Mouse (Mus musculus): Measurements from ENCODE around the gene Xirp2. TPM values are rescaled to one million over a fixed set of nuclear protein-coding genes. Genes with fewer than 3 reads are reported as not detected.

Xirp2 gene
- polyA plus RNA-seq, 1 experiment from 2014 or later = not detected

GRCm38 (mm10) chr2:67564851-67565479 lies 119.2 kb downstream of the Xirp2 start:
- peak overlapping the region; percentile 87 for H3K4me2 ChIP-seq
- peak overlapping the region; percentile 78; the same call in 1 of the 2 replicates for H3K27ac ChIP-seq
- no peaks in the 10 kb centered on the region for H3K9me3 ChIP-seq

GRCm38 (mm10) chr2:67565480-67566331 lies 119.9 kb downstream of the Xirp2 start, which contains the start of gene B3galt1:
TSS of gene B3galt1 (plus strand) at chr2:67565871.
- ATAC-seq (ENCODE audit: insufficient number of reproducible peaks, insufficient read depth, low FRiP score, low TSS enrichment, low read depth) = peak; percentile 97
- H3K9me3 ChIP-seq = no peaks in the 10 kb centered on the region
- peaks cover 14% of the 10 kb centered on the region; the same call in 1 of the 2 replicates for H3K27me3 ChIP-seq
- no peaks in the 10 kb centered on the region for H3K36me3 ChIP-seq
- H3K4me1 ChIP-seq (replicated peaks) = peaks cover 5% of the 10 kb centered on the region
- peak within 1 kb of the TSS; percentile 78 for H3K27ac ChIP-seq
- peak within 1 kb of the TSS; percentile 74 for H3K4me3 ChIP-seq (replicated peaks)
- peak within 1 kb of the TSS; percentile 70 for H3K9ac ChIP-seq (replicated peaks)
- under 1% methylated on average over 83 of the region's 83 CpGs for WGBS
- peak within 1 kb of the TSS; percentile 87 for H3K4me2 ChIP-seq

More at GRCm38 (mm10) chr2:67564851-67565479, 119.2 kb downstream of the Xirp2 start:
- no peaks in the 10 kb centered on the region for H3K36me3 ChIP-seq
- WGBS = 2% methylated on average over 23 of the region's 23 CpGs
- peak; percentile 57 for ATAC-seq (ENCODE audit: insufficient number of reproducible peaks, insufficient read depth, low FRiP score, low TSS enrichment, low read depth)
- H3K27me3 ChIP-seq = peaks cover 17% of the 10 kb centered on the region; the same call in 1 of the 2 replicates
- peak overlapping the region; percentile 74 for H3K4me3 ChIP-seq (replicated peaks)
- H3K9ac ChIP-seq (replicated peaks) = peak overlapping the region; percentile 70
- H3K4me1 ChIP-seq (replicated peaks) = peaks cover 5% of the 10 kb centered on the region

GRCm38 (mm10) chr2:67566566-67566965 lies 120.8 kb downstream of the Xirp2 start:
- 3% methylated on average over 12 of the region's 12 CpGs for WGBS
- peaks cover 5% of the 10 kb centered on the region for H3K4me1 ChIP-seq (replicated peaks)
- H3K9ac ChIP-seq (replicated peaks) = peak overlapping the region; percentile 70; the same call in 1 of the 2 replicates
- no peak overlapping the region for H3K27ac ChIP-seq
- H3K36me3 ChIP-seq = no peaks in the 10 kb centered on the region
- H3K4me3 ChIP-seq (replicated peaks) = peak overlapping the region; percentile 74
- peaks cover 14% of the 10 kb centered on the region; the same call in 1 of the 2 replicates for H3K27me3 ChIP-seq
- no peaks in the 10 kb centered on the region for H3K9me3 ChIP-seq
- peak overlapping the region; percentile 87 for H3K4me2 ChIP-seq
- ATAC-seq (ENCODE audit: insufficient number of reproducible peaks, insufficient read depth, low FRiP score, low TSS enrichment, low read depth) = no peak

GRCm38 (mm10) chr2:67567141-67567680 lies 121.4 kb downstream of the Xirp2 start:
- Histone ChIP-seq H3K9me3 (no peaks in the 10 kb centered on the region), H3K27ac (no peak overlapping the region), H3K4me1 (replicated peaks) (peaks cover 5% of the 10 kb centered on the region), H3K36me3 (no peaks in the 10 kb centered on the region), H3K4me3 (replicated peaks) (peak overlapping the region; percentile 74), H3K9ac (replicated peaks) (0 out of 2 replicates have a peak overlapping the region, but pooled peaks have one; percentile 70), H3K4me2 (peak overlapping the region; percentile 87), H3K27me3 (peaks cover 14% of the 10 kb centered on the region; the same call in 1 of the 2 replicates)
- 13% methylated on average over 8 of the region's 8 CpGs for WGBS
- ATAC-seq (ENCODE audit: insufficient number of reproducible peaks, insufficient read depth, low FRiP score, low TSS enrichment, low read depth) = no peak

Other genes with a start within 250 kb of the Xirp2 start
- gene Gm21830, start 32.3 kb upstream of the Xirp2 start, polyA plus RNA-seq (2016; fragmentation: Nextera tagmentation; extraction: Ambion mirVana) = not detected in 2 replicates
- not detected in 2 replicates for gene Gm26727, start 12.8 kb upstream of the Xirp2 start, polyA plus RNA-seq (2016; fragmentation: Nextera tagmentation; extraction: Ambion mirVana)
- 9.2 and 10.1 TPM in 2 replicates for gene B3galt1, start 119.9 kb downstream of the Xirp2 start, polyA plus RNA-seq (2016; fragmentation: Nextera tagmentation; extraction: Ambion mirVana)